Mouse (Mus musculus): ENCODE data around the gene Ezr.

The Ezr gene

GRCm38 (mm10) chr17:6771661-6772489 lies 10.7 kb downstream of the Ezr start:
- in situ Hi-C loops (cut with MboI) = no loop called here

GRCm38 (mm10) chr17:6769602-6770001 lies 13.0 kb downstream of the Ezr start:
- in situ Hi-C loops (cut with MboI) = no loop called here

DNA sequence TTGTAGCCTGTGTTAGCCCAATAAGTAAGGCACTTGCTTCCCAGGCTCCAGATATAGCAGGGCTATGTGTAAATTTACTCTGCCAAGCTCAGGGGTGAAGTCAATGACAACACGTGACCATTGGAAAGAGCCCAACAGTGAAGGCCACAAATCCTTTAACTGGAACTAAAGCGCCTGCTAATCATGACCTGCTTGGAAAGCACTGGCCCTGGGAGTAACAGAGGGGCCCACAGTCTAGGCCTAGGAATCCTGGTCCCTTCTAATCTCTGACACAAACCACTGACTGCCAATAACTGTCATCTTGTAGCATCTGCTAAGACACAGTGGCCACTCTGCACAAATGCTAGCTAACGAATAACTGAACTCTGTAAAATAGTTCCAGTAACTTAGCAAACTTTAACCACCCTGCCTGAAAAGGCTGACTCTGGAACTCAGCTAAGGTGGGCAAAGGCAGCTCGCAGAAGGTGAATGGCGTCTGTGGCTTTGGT lies 14.2 kb downstream of the Ezr start:
- in situ Hi-C loops (cut with MboI) = no loop called here

GRCm38 (mm10) chr17:6767771-6768170 lies 14.8 kb downstream of the Ezr start:
- in situ Hi-C loops (cut with MboI) = no loop called here

- in situ Hi-C loops (cut with MboI) = no loop called here
Observed at GRCm38 (mm10) chr17:6766823-6767222, 15.8 kb downstream of the Ezr start.

- in situ Hi-C loops (cut with MboI) = no loop called here
Observed at GRCm38 (mm10) chr17:6765886-6766285, 16.7 kb downstream of the Ezr start.

GRCm38 (mm10) chr17:6764730-6765129 lies 17.9 kb downstream of the Ezr start:
- in situ Hi-C loops (cut with MboI) = no loop called here

DNA sequence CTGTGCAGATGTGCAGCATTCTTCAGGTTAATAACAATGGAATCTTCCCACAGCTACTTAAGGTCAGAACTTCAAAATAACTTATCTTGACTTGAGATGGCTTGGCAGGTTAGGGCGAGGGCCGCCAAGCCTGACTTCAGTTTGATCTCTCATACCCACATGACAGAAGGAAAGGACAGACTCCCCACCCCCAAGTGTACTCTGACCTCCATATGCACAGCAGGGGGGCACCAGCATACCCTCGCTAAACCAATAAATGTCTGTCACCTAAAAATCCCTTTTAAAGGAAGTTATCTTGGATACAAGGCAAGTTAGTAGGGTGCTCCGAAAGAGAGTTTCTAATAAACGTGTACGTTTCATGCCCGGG lies 18.4 kb downstream of the Ezr start:
- in situ Hi-C loops (cut with MboI) = no loop called here

DNA sequence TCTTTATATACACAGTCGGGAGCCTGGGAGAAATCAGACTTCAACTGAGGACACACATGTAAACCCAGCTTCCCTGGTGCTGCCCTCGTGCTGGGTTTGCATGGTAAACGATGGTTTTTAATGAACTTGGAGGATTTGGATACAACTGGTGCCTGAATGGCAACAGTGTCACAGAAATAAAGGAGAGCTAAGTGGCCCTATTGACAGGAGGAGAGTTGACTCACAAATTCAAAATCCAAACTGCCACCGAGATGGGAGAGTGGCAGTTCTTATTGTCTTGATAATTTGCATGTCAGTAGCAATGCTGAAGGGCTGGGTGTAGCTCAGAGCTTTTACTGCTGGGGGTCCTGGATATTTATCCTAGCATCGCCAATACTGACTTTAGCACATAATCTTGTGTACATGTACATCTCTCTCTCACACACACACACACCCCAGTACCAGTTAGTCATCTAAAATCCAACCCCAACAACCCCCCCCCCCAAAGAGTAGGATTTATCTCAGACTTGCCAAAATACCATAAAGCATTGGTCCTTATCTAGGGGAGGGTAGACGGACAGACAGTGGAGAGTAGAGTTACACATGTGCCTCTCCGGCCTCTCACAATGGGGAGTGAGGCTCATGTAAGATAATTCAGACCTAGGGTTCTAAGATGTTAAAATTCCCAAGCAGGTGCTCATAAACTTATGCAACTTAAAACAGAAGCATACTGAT lies 18.9 kb downstream of the Ezr start:
- in situ Hi-C loops (cut with MboI) = no loop called here

- in situ Hi-C loops (cut with MboI) = no loop called here
Observed at GRCm38 (mm10) chr17:6759717-6760292, 22.8 kb downstream of the Ezr start.

DNA sequence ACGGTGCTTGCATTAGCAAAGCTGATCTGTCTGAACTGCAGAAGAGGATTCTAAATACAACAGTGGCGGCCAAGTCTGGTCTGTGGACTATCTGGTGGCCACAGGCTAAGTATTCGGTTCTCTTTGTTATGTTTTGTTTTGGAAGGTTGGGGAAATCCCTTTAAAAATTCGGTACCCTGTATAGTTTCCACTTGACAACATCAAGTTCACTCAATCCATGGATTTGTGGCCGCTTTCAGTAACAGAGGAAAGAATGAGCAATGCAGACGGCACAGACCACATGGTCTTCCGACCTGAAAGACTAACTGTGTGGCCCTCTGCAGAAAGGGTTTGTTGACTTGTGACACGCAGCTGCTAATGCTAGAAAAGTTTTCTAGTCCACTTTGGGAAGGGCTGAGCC lies 23.7 kb downstream of the Ezr start:
- in situ Hi-C loops (cut with MboI) = no loop called here

DNA sequence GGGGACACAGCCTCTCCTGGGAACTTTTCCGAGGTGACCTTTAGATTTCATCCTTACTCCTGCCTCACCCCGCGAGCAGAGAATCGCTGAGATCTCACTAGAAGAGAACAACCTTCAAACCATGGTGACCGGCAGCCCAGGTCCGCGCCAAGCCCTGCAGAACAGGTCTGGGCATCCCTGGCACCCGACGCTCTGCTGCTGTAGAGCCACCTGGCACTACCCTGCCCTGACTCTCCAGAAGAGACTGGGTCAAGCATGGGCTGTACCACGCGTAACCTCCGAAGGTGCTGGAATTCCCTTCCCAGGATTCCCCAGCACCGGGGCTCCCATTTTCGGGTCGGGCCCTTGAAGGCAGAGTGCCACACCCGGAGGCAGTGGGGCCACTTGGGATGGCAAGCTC lies 24.7 kb downstream of the Ezr start:
- in situ Hi-C loops (cut with MboI) = no loop called here

- in situ Hi-C loops (cut with MboI) = no loop called here
Observed at GRCm38 (mm10) chr17:6755873-6756272, 26.7 kb downstream of the Ezr start.

GRCm38 (mm10) chr17:6755176-6755575 lies 27.4 kb downstream of the Ezr start:
- in situ Hi-C loops (cut with MboI) = no loop called here

- in situ Hi-C loops (cut with MboI) = no loop called here
Observed at GRCm38 (mm10) chr17:6752375-6752774, 30.2 kb downstream of the Ezr start.

DNA sequence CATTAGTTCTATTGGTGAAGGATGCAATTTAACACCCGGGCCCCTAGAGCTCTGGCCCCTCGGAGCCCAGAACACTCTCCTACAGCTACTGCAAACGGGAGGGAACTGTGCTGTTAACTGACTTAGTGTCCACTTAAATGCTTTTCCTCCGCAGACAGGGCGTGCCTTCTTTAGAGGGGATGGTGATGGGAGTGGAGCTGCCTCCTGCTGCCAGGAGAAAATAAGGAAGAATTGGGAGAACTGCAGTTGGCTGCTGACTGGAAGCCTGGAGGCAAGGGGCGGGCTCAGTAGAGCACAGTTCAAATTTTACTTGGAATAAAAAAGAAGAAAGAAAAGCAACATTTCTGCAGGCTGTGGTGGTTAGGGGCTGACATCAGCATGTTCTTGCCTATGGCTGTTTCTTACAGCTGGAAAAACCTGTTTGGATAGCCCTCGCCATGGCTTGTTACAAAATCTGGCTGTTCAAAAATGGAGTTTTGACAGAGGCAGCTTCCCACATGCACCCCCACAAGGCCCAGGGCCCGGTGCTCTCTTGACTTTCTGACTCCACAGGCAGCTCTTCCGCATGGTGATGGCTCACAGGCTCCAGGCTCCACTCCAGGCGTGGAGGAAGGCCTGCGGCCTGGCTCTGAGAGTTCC lies 31.2 kb downstream of the Ezr start:
- in situ Hi-C loops (cut with MboI) = no loop called here

GRCm38 (mm10) chr17:6748779-6749464 lies 33.7 kb downstream of the Ezr start:
- in situ Hi-C loops (cut with MboI) = loop anchor here (25.0 kb wide), 1 partner anchor 413 kb away; the partner anchor contains the start of gene Rps6ka2

GRCm38 (mm10) chr17:6747478-6747877 lies 35.1 kb downstream of the Ezr start:
- in situ Hi-C loops (cut with MboI) = loop anchor here (25.0 kb wide), 1 partner anchor 415 kb away; the partner anchor contains the start of gene Rps6ka2

- in situ Hi-C loops (cut with MboI) = loop anchor here (25.0 kb wide), 1 partner anchor 416 kb away; the partner anchor contains the start of gene Rps6ka2
Observed at GRCm38 (mm10) chr17:6746452-6747231, 35.9 kb downstream of the Ezr start.

GRCm38 (mm10) chr17:6745975-6746374 lies 36.6 kb downstream of the Ezr start:
- in situ Hi-C loops (cut with MboI) = loop anchor here (25.0 kb wide), 1 partner anchor 416 kb away; the partner anchor contains the start of gene Rps6ka2
